Mouse (Mus musculus) mouse trophoblast stem cell (cell line): ENCODE results near the gene Mrc2.

ENCODE experiments used
- in situ Hi-C, 2 experiments: fragments of 300-500 bp; cut with MseI, MboI; formaldehyde crosslinking; loops; 2 replicates in 1 of 2; 3 replicates in 1 of 2; pipeline ENCODE4 v1.15.1; 2025

Mrc2 gene

DNA sequence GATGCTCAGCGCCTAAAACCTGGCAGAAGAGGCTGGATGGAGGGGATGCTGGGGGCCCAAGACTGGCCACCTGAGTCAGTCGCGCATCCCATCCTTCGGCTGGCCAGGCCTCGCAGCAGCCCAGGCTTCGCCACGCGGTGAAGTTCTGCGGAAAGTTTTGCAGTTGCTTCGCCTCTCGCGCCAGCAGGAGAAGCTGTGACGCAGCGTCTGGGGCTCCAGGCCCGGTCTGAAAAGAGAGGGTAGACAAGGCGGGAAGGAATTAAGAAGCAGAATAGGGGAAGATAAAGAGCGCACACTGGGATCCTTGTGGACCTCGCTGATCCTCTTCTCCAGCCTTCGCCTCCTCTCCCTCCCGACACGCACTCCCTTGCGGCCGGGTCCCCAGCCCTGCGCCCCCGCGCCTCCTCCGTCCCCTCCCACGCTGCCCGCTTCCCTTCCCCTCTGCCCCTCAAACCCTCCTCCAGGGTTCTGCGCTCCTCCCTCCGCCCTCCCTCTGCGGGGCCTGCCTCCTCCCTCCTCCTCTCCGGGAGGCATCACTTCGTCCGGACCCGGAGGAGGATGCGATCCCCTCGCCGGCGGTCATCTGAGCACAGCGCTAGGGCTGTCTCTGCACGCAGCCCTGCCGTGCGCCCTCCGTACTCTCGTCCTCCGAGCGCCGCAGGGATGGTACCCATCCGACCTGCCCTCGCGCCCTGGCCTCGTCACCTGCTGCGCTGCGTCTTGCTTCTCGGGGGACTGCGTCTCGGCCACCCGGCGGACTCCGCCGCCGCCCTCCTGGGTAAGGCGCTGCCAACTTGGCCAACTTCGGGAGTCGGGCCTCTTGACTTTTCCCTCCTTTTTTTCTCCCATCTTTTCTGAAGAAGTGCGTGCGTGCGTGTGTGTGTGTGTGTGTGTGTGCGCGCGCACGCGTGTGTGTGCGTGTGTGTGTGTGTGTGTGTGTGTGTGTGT lies at the start of gene Mrc2:
TSS of gene Mrc2 (plus strand) at position 520 of the 948 bp plus-strand sequence.
- in situ Hi-C loops: no loop called here

GRCm38 (mm10) chr11:105246369-105246768 lies 46.1 kb upstream of the Mrc2 start:
- in situ Hi-C loops: no loop called here

DNA sequence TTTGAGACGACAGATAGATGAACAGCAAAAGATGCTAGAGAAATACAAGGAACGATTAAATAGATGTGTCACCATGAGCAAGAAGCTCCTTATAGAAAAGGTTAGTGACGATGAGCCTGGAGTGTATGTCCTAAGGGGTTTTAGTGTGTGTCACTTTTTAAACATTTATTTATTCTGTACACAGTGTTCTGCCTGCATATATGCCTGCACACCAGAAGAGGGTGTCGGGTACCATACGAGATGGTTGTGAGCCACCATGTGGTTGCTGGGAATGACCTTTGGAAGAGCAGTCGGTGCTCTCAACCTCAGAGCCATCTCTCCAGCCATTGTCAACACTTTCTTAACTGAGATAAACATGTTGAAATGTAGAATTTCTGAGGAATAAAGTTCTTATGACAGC lies 45.7 kb upstream of the Mrc2 start:
- in situ Hi-C loops: no loop called here

DNA sequence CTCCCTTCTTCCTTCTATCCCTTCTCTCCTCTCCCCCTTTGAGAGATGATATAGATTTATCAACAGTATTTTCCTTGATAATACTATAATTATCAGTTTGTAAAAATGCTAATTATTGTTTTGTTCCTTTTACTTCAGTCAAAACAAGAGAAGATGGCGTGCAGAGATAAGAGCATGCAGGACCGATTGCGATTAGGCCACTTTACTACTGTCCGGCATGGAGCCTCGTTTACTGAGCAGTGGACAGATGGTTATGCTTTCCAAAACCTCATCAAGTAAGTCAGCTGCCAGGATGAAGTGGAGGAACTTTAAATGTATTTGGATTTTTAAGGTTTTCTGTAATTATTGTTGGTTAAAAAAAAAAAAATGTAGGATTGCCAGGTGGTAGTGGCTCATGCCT lies 45.1 kb upstream of the Mrc2 start:
- in situ Hi-C loops: no loop called here

DNA sequence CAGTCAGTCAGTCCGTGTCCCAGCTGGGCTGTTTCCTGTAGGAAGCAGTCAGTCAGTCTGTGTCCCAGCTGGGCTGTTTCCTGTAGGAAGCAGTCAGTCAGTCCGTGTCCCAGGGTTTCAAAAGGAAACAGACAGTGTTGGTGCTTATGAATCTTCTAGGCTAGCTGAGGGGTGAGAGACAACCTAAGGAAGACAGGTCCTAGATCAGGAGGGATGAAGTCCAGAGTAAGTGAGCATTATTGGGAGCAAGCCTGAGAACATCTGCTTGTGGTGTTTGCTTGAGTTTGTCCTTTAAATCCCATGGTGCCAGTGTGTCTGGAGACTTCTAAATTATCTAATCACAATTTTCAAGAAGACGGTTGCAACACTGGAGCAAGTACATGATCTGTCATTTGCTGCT lies 32.7 kb upstream of the Mrc2 start:
- in situ Hi-C loops: no loop called here

- in situ Hi-C loops: no loop called here
Measured at GRCm38 (mm10) chr11:105261116-105261515, 31.3 kb upstream of the Mrc2 start.

DNA sequence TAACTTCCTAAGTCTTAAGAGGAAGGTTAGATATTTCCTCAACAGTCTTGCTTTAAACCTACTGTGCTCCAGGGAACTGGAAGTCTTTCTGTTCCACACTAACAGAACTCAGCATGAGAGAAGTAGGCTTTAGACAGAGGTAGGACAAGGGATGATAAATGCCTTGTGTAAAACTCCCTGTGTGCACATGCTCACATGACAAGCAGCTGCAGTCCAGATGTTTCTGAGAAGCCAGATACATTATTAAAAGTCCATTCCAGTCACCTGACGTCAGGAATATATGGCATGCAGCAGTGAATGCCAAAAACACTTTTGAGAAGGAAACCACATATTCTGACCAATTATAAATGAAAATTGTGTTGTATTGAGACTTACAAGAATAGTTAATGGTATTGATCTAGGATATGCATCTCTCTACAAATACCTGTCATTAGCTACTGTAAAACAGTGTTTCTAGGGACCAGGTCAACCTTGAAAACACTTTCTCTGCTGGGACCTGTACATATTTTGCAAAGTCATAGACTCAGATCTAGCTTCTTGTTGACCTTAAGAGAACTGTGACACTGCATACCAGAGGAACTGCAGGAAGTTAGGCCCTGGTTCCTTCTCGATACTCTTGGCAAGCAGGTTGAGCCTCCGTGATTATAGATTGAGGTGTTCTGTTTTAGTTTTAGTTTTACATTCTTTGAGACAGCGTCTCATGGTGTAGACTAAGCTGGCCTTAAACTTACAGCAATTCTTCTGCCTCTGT lies 30.7 kb upstream of the Mrc2 start:
- in situ Hi-C loops: no loop called here

GRCm38 (mm10) chr11:105264506-105264905 lies 27.9 kb upstream of the Mrc2 start:
- in situ Hi-C loops: no loop called here

- in situ Hi-C loops: no loop called here
Measured at GRCm38 (mm10) chr11:105264988-105265387, 27.5 kb upstream of the Mrc2 start.

DNA sequence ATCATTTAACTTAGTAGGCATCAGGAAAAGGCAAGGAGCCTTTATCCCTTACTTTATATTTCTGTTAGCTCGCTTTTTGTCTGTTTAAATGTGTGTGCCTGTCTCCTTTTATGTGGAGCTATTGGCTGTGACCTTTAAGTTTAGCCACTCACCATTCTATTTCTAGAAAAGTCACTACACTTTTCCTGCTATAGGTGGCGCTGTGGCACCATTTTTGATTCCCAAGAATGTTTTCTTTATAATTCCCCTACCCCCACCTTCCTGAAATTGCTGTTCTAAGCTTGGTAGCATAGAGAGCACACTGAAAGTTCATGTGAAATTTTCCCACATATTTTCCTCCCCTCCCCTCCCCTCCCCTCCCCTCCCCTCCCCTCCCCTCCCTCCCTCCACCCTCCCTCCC lies 22.3 kb upstream of the Mrc2 start:
- in situ Hi-C loops: no loop called here

GRCm38 (mm10) chr11:105280456-105280855 lies 12.0 kb upstream of the Mrc2 start:
- in situ Hi-C loops: no loop called here

DNA sequence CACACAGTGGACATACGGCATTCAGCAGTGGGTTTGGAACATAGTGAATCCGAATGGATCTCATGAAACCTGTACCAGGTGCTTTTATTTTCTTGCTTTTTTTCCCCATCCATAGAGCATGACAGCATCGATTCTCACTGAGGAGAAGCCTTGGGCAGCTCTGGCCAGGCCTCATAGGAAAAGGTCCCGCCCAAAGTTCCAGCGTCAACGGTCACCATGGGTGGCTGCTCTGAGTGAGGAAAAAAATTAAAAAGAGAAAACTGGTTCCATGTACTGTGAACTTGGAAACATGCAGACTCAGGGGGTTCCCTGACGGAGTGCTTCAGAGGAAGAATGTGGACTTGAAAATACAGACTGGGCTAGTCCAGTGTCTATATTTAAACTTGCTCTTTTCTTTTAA lies 11.2 kb upstream of the Mrc2 start:
- in situ Hi-C loops: no loop called here

DNA sequence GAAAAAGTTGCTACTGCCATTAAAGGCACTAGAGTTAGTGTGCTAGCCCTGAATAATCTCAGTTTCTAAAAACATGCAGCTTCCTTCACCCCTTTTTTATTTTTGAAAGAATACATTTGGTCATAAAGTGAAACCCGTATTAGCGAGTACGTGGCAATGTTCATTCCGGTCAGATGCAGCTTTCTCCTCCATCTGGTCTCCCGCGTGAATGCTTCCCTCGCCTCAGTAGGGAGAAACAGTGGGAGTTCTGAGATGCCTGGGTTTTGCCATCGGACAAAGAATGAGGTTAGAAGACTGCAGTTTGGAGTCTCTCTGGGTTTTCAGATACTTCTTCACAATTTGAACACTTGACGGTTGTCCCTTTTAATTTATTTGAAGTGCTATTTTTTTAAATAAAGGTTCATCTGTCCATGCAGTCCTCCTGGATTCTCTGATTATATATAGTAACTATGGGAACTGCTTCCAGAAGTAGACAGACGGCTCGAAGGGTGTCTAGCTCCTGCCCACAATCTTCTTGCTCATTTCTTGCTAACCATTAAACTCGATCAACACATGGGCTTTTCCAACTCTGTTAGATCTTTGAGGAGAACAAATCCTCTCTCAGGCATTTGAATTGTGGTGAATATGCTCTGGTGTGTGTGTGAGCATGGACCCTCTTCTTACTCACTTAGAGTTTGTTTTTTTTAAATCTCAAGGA lies 10.5 kb upstream of the Mrc2 start:
- in situ Hi-C loops: no loop called here

DNA sequence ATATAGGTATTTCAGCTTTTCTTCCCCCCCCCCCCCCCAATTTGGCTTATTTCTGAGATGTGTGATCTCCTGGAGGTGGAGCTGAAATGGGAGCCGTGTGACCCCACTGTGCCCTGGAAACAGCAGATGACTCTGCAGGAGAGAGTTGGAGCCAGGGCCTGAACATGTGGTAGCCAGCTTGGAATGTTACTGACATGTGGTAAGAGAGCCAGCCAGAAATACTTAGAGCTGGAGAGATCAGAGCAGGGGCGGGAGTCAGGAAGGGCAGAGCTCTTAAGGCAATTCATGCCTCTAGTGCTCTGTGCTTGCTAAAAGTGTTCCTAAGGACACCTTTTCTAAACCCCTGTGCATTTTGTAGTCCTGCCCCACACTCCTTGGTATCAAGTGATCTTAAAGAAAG lies 10.0 kb upstream of the Mrc2 start:
- in situ Hi-C loops: no loop called here

- in situ Hi-C loops: no loop called here
Measured at GRCm38 (mm10) chr11:105283016-105283415, 9.4 kb upstream of the Mrc2 start.

DNA sequence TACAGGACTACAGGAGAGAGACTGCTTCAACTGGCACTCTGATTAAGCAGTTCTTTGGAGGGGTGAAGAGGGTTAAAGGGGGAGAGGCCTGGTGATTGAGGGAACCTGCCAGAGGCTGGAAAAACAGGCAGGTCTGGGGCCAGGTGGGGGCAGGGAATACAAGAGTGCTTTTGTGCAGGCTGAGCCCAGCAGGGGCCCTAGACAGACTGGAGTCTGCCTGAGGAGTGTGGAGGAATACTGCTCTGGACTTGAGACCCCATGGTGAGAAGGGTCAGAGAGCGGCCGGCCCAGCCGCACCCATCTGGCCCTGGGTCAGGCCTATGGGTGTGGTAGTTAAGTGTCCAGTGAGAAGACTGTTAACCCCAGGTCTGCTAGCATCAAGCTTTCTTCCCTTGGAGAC lies 6.7 kb upstream of the Mrc2 start:
- in situ Hi-C loops: no loop called here

DNA sequence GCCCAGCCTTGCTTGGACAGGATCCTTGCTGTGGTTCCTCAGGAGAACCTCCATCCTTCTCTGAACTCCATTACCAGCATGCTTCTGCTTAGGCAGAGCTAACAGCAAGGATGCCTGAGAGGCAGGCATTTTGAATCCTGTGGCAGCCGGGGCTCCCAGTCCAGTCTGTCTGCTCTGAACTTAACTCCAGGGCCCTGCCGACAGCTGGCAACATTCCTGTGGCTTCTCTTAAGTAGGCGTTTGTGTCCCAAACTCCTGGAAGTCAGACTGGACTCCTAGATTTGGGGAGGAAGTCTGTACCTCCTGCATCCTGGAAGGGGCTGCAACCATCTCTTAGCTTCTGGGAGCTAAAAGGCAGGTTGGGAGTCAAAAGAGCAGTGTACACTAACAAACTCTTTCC lies 3.0 kb upstream of the Mrc2 start:
- in situ Hi-C loops: no loop called here

- in situ Hi-C loops: no loop called here
Measured at GRCm38 (mm10) chr11:105291681-105292123, 741 bp upstream of the Mrc2 start.

DNA sequence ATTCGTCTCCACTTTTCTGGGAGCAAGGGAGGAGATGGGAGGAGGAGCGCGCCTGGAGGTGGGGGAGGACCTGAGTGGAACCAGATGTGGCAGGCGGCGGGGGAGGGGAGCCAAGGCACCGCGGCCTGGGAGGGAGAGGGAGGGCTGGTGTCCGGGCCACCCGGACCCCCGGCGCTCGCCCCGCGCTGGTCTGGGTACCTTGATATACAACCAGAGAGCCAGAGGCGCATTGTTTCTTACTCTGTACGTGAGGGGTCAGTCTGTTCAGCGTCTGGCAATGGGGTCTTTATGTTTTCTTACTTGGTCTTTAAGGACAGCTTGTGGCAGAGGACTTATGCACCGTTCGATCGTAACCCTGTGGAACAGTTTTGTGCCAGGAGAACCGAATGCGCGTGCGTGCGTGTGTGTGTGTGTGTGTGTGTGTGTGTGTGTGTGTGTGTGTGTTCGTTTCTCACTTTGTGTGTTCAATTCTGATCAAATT lies 698 bp downstream of the Mrc2 start:
- in situ Hi-C loops: no loop called here

- in situ Hi-C loops: no loop called here
Measured at GRCm38 (mm10) chr11:105293901-105294494, 1.6 kb downstream of the Mrc2 start.

DNA sequence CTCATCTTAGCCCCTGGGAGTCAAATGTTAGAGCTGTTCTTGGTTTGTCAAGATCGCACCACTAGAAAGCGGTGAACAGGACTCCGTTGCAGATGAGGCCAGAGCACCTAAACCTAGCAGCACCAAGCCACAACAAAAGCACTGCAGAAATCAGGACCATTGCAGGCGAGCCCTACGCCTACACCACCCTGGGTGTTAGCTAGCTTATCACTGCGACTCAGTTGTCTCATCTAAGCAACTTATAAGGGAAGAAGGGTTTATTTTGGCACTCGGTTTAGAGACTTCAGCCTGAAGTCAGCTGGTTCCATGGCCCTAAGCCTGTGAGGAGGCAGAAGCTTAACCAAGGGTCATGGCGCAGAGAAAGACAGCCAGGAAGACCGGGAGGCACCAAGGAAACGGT lies 3.6 kb downstream of the Mrc2 start:
- in situ Hi-C loops: no loop called here

DNA sequence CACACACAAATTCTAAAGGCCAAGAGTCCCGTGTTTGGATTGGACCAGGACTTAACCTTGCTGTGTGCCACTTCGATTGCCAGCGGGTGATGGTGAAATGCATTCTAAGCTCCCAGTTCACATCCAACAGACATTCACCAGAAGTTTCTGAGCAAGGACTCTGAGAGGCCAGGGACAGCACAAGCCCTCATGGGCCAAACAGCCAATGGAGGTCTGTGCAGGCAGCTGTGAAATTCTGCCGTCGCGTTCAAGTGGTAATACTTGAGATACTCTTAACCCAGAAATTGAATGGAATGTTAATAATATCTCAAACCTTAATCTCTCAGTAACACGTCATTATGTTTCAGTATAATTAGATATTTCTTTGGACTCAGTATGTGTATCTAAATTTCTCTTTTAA lies 17.8 kb downstream of the Mrc2 start:
- in situ Hi-C loops: no loop called here
